Mouse (Mus musculus): ENCODE measurements around the gene Smim1. TPM values are rescaled to one million over a fixed set of nuclear protein-coding genes. Genes with fewer than 3 reads are reported as not detected.

The Smim1 gene
- total RNA-seq (2014; rRNA removed) (13.4 and 20.6 TPM in 2 replicates), polyA plus RNA-seq (2015; fragmentation: Nextera tagmentation; extraction: Ambion mirVana) (12.9 and 14.6 TPM in 2 replicates)

DNA sequence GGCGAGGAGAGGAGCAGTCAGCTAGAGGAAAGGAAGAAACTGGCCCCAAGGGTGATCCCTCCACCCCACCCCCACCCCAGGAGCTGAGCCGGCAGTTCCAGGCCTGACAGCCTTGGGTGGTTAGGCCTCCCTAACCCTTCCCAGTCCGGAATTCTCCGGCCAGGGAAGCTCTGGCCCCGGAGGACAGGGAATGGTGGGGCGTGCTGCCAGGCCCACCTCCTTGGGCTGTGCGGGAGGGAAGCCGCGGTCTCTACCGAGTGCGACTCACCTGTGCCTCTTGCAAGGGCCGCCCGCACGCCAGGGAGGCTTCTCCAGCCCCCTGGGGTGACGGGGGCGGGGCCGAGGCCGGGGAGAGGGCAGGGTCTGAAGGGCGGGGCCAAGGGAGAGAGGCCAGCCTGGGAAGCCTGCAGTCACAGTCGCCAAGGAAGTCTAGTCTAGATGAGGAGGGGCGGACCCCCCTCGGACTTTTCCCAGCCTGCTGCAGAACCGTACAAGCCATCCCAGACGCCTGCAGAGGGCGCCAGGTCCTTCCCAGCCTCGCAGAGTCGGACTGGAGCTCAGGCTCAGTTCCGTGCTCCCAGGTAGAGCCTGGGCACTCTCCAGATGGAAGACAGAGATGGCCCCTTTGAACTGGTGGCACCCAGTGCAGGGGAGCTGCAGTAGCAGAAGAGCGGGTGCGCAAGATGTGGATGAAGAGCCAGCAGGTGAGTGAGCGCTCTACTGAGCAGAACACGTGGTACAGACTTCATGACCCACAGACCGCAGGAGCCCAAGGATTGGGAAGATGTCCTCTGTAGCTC is at the start of gene Smim1:
Gene Smim1, minus strand, starts transcription at position 590 of the 800 bp plus-strand sequence.
- Histone ChIP-seq H3K9ac (replicated peaks; ENCODE audit: low read length, poor library complexity, severe bottlenecking) (peak within 1 kb of the TSS; percentile 50), H3K4me1 (ENCODE audit: insufficient read depth, low read length) (peaks cover 5% of the 10 kb centered on the region; the same call in 1 of the 2 replicates), H3K4me3 (ENCODE audit: low read depth, low read length) (peak within 1 kb of the TSS; percentile 37), H3K27me3 (ENCODE audit: insufficient read depth, low read length) (0 out of 2 replicates have a peak, but pooled peaks cover 6% of the 10 kb centered on the region), H3K9me3 (ENCODE audit: low read length) (no peaks in the 10 kb centered on the region), H3K36me3 (ENCODE audit: insufficient read depth, low read length) (peaks cover 10% of the 10 kb centered on the region), H3K27ac (ENCODE audit: low read depth, low read length) (peak within 1 kb of the TSS; percentile 57; the same call in 1 of the 2 replicates), H3K4me2 (ENCODE audit: low read depth, low read length, poor library complexity, severe bottlenecking) (peak within 1 kb of the TSS; percentile 68)
- peak; percentile 75 for TF ChIP-seq CTCF (IDR thresholded peaks at IDR 0.05)
- DNase-seq (ENCODE audit: low spot score) = peak; percentile 75
- WGBS = 3% methylated on average over 33 of the region's 33 CpGs
- ATAC-seq (ENCODE audit: low FRiP score) = peak; percentile 63

DNA sequence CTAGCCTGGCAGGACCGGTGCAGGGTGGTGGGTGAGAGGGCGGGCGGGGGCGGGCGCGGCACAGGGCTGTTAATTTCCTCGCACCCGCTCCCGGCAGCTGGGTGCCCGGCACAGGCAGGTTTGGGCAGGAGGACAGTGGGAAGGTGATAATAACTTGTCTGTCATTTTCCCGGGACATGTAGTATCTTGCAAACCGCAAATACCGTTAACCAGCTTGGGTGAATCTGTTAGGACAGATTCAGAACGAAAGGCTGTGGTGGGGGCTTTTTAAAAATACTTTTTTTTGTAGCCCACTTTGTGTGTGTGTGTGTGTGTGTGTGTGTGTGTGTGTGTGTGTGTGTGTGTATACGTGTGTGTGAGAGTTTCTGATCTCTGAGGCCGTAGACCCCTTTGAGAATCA is 45.9 kb upstream of the Smim1 start:
- Histone ChIP-seq H3K27me3 (ENCODE audit: insufficient read depth, low read length) (peaks cover 19% of the 10 kb centered on the region; the same call in 1 of the 2 replicates), H3K9ac (replicated peaks; ENCODE audit: low read length, poor library complexity, severe bottlenecking) (no peak overlapping the region), H3K4me2 (ENCODE audit: low read depth, low read length, poor library complexity, severe bottlenecking) (peak overlapping the region; percentile 28), H3K27ac (ENCODE audit: low read depth, low read length) (no peak overlapping the region), H3K9me3 (ENCODE audit: low read length) (no peaks in the 10 kb centered on the region), H3K4me3 (ENCODE audit: low read depth, low read length) (peak overlapping the region; percentile 10; the same call in 1 of the 2 replicates), H3K4me1 (ENCODE audit: insufficient read depth, low read length) (no peaks in the 10 kb centered on the region), H3K36me3 (ENCODE audit: insufficient read depth, low read length) (no peaks in the 10 kb centered on the region)
- WGBS = 18% methylated on average over 16 of the region's 16 CpGs
- DNase-seq (ENCODE audit: low spot score) = no peak
- no peak for TF ChIP-seq CTCF (IDR thresholded peaks at IDR 0.05)
- ATAC-seq (ENCODE audit: low FRiP score) = no peak

DNA sequence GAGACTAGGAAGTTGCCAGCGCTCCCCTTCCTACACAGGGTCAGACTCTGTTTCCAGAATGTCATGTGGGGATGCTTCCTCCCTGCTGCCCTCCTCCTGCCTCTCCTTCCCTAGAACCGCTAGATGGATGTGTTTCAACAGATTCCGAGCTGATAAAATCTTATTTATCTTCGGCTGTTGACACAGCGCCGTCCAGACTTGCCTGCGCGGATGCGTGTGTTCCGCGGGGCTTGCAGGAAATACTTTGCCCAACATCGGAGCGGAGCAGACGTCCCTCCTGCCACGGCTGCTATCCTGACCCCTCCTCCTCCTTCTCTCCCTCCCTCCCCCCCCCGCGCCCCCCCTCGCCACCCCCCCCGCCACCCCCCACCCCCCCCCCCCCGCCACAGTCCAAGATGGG is 45.5 kb upstream of the Smim1 start:
- H3K27me3 ChIP-seq (ENCODE audit: insufficient read depth, low read length) = peaks cover 19% of the 10 kb centered on the region; the same call in 1 of the 2 replicates
- H3K36me3 ChIP-seq (ENCODE audit: insufficient read depth, low read length) = no peaks in the 10 kb centered on the region
- H3K4me3 ChIP-seq (ENCODE audit: low read depth, low read length) = peak overlapping the region; percentile 10; the same call in 1 of the 2 replicates
- no peaks in the 10 kb centered on the region for H3K4me1 ChIP-seq (ENCODE audit: insufficient read depth, low read length)
- DNase-seq (ENCODE audit: low spot score) (no peak), ATAC-seq (ENCODE audit: low FRiP score) (no peak)
- H3K27ac ChIP-seq (ENCODE audit: low read depth, low read length) = no peak overlapping the region
- 2% methylated on average over 15 of the region's 20 CpGs for WGBS
- no peaks in the 10 kb centered on the region for H3K9me3 ChIP-seq (ENCODE audit: low read length)
- H3K4me2 ChIP-seq (ENCODE audit: low read depth, low read length, poor library complexity, severe bottlenecking) = peak overlapping the region; percentile 28
- H3K9ac ChIP-seq (replicated peaks; ENCODE audit: low read length, poor library complexity, severe bottlenecking) = no peak overlapping the region
- no peak for TF ChIP-seq CTCF (IDR thresholded peaks at IDR 0.05)

- peak; percentile 62 for TF ChIP-seq CTCF (IDR thresholded peaks at IDR 0.05)
- H3K4me1 ChIP-seq (ENCODE audit: insufficient read depth, low read length) = no peaks in the 10 kb centered on the region
- WGBS = 0% methylated on average over 5 of the region's 5 CpGs
Measured at GRCm38 (mm10) chr4:154070896-154071295, 44.9 kb upstream of the Smim1 start.

DNA sequence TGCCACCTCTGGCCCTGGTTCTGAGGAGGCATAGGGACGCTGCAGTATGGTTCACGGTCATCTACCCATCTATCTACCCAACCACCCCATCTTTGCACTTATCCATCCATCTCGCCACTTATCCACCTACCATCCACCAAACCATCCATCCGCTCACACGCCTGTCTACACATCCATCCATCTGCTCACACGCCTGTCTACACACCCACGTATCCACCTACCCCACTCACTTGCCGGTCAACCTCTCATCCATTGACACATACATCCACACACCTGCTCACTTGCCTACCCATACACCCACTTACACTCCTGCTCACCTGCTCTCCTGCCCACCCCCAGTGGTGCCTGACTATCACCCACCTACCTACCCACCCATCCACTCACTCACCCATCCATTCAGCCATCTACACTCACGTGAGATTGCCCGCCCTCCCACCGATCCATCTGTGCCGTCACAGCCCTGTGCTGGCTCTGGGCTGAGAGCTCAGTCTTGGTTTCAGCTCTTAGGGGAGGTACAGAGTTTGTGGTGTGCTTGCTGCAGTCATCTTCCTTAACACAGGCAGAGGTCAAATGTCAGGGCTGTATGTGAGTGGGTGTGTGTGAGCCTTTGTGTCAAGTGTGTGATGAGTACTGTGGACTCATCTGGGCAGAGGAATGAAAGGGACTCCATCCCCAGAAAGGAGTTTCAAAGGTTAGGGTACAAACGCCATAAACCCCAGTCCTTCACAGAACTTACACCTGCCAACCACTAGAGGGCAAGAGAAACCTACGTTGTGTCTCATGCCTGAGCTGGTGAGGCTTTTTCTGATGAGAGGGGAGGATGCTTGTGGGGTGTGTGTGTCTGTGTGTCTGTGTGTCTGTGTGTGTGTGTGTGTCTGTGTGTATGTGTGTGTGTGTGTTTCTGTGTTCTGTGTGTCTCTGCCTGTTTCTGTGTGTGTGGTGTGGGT is 39.1 kb upstream of the Smim1 start:
- Histone ChIP-seq H3K36me3 (ENCODE audit: insufficient read depth, low read length) (no peaks in the 10 kb centered on the region), H3K9ac (replicated peaks; ENCODE audit: low read length, poor library complexity, severe bottlenecking) (no peak overlapping the region), H3K9me3 (ENCODE audit: low read length) (no peaks in the 10 kb centered on the region), H3K27me3 (ENCODE audit: insufficient read depth, low read length) (no peaks in the 10 kb centered on the region), H3K27ac (ENCODE audit: low read depth, low read length) (no peak overlapping the region), H3K4me3 (ENCODE audit: low read depth, low read length) (no peak overlapping the region), H3K4me2 (ENCODE audit: low read depth, low read length, poor library complexity, severe bottlenecking) (no peak overlapping the region), H3K4me1 (ENCODE audit: insufficient read depth, low read length) (no peaks in the 10 kb centered on the region)
- WGBS = 63% methylated on average over 14 of the region's 14 CpGs
- ATAC-seq (ENCODE audit: low FRiP score) (0 out of 2 replicates have a peak, but pooled peaks have one; percentile 48), DNase-seq (ENCODE audit: low spot score) (peak; percentile 74)
- TF ChIP-seq CTCF (IDR thresholded peaks at IDR 0.05) = peak; percentile 98

More at GRCm38 (mm10) chr4:154070896-154071295, 44.9 kb upstream of the Smim1 start:
- no peaks in the 10 kb centered on the region for H3K9me3 ChIP-seq (ENCODE audit: low read length)
- no peak overlapping the region for H3K4me2 ChIP-seq (ENCODE audit: low read depth, low read length, poor library complexity, severe bottlenecking)
- H3K36me3 ChIP-seq (ENCODE audit: insufficient read depth, low read length) = no peaks in the 10 kb centered on the region
- peaks cover 19% of the 10 kb centered on the region; the same call in 1 of the 2 replicates for H3K27me3 ChIP-seq (ENCODE audit: insufficient read depth, low read length)
- DNase-seq (ENCODE audit: low spot score) (peak; percentile 33), ATAC-seq (ENCODE audit: low FRiP score) (no peak)
- H3K27ac ChIP-seq (ENCODE audit: low read depth, low read length) = no peak overlapping the region
- no peak overlapping the region for H3K9ac ChIP-seq (replicated peaks; ENCODE audit: low read length, poor library complexity, severe bottlenecking)
- H3K4me3 ChIP-seq (ENCODE audit: low read depth, low read length) = no peak overlapping the region
